Mouse (Mus musculus): ENCODE results near the gene Tcf3. TPM values are rescaled to one million over a fixed set of nuclear protein-coding genes. Genes with fewer than 3 reads are reported as not detected.

The Tcf3 gene
- total RNA-seq, 2 experiments from 2014 or later: 32.9 to 44.2 TPM

- peak; percentile 90 to 94 for DNase-seq (ENCODE audit: low spot score in 2 of 2)
These were observed 45.9 kb downstream of the Tcf3 start, which contains the start of gene Mex3d for GRCm38 (mm10) chr10:80387522-80387959. Gene Mex3d, minus strand, starts transcription at chr10:80387659.

- DNase-seq (ENCODE audit: low spot score in 2 of 2): peak in 1 of 2 experiments; percentile 51
These were observed 46.5 kb downstream of the Tcf3 start for GRCm38 (mm10) chr10:80386735-80387471.

GRCm38 (mm10) chr10:80385811-80386734, 47.4 kb downstream of the Tcf3 start:
- no peak for DNase-seq (ENCODE audit: low spot score in 2 of 2)

- DNase-seq (ENCODE audit: low spot score in 2 of 2): peak in 1 of 2 experiments; percentile 36
These were observed 48.1 kb downstream of the Tcf3 start for GRCm38 (mm10) chr10:80385310-80385709.

- no peak for DNase-seq (ENCODE audit: low spot score in 2 of 2)
These were observed 48.7 kb downstream of the Tcf3 start for GRCm38 (mm10) chr10:80384709-80385108.

- no peak for DNase-seq (ENCODE audit: low spot score in 2 of 2)
These were observed 49.3 kb downstream of the Tcf3 start for GRCm38 (mm10) chr10:80384115-80384639.

GRCm38 (mm10) chr10:80383431-80383830, 50.0 kb downstream of the Tcf3 start:
- DNase-seq (ENCODE audit: low spot score in 2 of 2): peak in 1 of 2 experiments; percentile 41

GRCm38 (mm10) chr10:80382641-80383365, 50.6 kb downstream of the Tcf3 start:
- DNase-seq (ENCODE audit: low spot score in 2 of 2): no peak

DNA sequence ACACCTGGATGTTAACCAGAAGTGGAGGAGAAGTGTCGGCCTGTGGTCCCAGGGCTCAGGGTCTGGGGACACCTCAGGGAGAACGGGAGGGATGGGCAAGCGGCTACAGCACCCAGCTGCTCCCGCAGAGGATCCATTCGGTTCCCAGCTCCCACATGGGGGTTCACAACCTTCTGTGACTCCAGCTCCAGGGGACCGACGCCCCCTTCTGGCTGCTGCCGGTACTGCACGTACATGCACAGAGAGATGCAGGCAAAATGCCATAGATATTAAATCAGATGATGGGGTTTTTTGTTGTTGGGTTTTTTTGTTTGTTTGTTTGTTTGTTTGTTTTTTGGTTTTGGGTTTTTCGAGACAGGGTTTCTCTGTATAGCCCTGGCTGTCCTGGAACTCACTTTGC, 55.7 kb downstream of the Tcf3 start:
- DNase-seq (ENCODE audit: low spot score in 2 of 2): peak in 1 of 2 experiments; percentile 52

- peak; percentile 90 to 92 for DNase-seq (ENCODE audit: low spot score in 2 of 2)
These were observed 57.3 kb downstream of the Tcf3 start for GRCm38 (mm10) chr10:80376160-80376559.

- DNase-seq (ENCODE audit: low spot score in 2 of 2): peak; percentile 70 to 76
These were observed 59.4 kb downstream of the Tcf3 start for GRCm38 (mm10) chr10:80374063-80374462.

DNA sequence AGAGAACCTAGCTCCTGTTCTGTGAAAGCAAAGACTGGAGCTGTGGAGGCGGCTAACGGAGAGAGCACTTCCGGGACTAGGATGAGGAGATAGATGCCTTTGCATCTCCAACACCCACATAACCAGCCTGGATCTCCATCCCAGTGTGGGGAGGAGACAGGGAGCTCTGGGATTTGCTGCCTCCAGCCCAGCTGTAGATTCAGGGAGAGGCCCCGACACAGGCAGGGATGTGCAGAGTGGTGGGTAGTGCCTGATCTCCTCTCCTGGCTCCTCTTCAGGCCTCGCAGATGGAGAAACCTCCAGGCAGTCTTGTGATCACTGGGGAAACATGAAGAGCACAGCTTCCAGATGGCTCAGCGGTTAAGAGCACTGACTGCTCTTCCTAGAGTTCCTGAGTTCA, 60.7 kb downstream of the Tcf3 start:
- no peak for DNase-seq (ENCODE audit: low spot score in 2 of 2)

GRCm38 (mm10) chr10:80371983-80372382, 61.5 kb downstream of the Tcf3 start:
- no peak for DNase-seq (ENCODE audit: low spot score in 2 of 2)

DNA sequence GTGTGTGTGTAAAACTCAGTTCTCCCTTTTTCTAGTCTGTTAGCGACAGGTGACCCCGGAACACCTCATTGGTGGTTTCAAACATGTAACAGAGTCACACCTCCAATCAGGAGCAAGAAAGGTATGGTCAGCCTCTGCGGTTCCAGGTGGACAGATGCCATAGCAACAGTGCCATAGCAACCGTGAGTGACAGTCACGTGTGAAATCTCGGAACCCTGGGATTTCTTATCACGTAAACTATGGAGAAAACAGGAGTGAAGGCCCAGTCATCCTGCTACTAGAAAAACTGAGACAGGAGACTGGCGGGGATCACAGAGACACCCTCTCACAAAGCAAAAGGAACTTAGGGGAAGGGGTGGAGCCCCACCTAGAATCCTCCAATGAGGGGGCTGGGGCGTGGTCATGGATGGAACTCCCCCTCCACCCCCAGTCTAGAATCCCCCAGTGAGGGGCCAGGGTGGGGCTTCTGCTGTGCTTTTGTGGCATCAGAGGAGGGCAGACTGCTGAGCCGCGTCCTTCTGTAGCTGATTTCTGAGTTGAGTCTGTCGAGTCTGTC, 62.0 kb downstream of the Tcf3 start:
- no peak for DNase-seq (ENCODE audit: low spot score in 2 of 2)

GRCm38 (mm10) chr10:80369995-80370747, 63.3 kb downstream of the Tcf3 start:
- DNase-seq (ENCODE audit: low spot score in 2 of 2): no peak

GRCm38 (mm10) chr10:80368392-80368791, 65.1 kb downstream of the Tcf3 start:
- no peak for DNase-seq (ENCODE audit: low spot score in 2 of 2)

DNA sequence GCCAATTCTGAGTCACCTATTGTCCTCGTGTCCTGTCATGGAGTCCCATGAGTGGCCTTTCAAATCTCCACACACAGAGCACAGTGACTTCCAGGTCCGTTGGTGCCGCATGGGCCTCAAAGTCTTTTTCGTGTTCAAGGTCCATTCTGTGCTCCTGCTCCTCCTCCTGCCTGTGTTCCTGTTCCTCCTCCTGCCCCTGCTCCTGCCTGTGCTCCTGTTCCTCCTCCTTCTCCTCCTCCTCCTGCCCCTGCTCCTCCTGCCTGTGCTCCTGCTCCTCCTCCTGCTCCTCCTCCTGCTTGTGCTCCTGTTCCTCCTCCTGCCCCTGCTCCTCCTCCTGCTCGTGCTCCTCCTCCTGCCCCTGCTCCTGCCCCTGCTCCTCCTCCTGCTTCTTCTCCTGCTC, 65.5 kb downstream of the Tcf3 start:
- no peak for DNase-seq (ENCODE audit: low spot score in 2 of 2)

GRCm38 (mm10) chr10:80365736-80366135, 67.7 kb downstream of the Tcf3 start:
- no peak for DNase-seq (ENCODE audit: low spot score in 2 of 2)

DNA sequence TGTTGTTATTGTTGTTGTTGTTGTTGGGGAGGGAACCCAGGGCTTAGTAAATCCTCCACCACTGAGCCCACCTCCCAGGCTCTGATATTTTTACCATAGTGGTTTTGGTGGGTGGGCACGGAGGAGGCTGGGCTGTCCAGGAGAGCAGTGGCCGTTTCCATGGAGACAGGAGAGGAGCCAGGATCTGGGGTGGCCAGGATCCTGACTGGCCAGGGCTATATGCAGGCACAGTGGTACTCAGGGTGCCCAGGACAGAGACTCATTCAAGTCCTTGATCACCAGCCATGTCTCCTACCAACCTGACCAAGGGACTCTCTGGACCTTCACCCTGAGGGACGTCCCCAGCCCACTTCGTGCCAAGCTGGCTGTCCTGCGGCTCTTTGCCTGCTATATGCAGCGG, 69.7 kb downstream of the Tcf3 start:
- no peak for DNase-seq (ENCODE audit: low spot score in 2 of 2)

Data from adrenal gland, adult 18-20 months (tissue).